Mouse (Mus musculus): Measurements from ENCODE around the gene Clstn3.
"Not testable (repeated sequence)": the region's sequence is repeated elsewhere in the genome, so short reads cannot be mapped to it uniquely, and the experiment has no call there.

DNA sequence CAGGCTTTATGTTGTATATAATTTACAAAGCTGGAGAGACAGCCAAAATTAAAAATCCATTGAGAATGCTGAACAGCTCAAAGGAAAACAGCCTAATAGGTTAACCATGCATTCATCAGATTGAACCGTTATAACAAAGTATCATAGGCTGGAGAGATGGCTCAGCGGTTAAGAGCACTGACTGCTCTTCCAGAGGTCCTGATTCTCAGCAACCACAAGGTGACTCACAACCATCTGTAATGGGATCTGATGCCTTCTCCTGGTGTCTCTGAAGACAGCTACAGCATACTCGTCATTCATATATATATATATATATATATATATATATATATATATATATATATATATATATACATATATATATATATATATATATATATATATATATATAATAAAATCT is 19.2 kb upstream of the Clstn3 start:
- TF ChIP-seq GATA1, TAL1 (IDR thresholded peaks at IDR 0.05; ENCODE audit: low read length): not testable (repeated sequence)
